29 mouse cellular contexts compared by ENCODE assay signal in genomic region chr16:53245365-53245764, GRCm38 (mm10).
DNase-seq lines count a peak whose midpoint lies in the region; ATAC-seq and TF ChIP-seq lines count a peak whose summit lies in the region.
"Had no signal": no experiment of that assay in that cellular context is flagged by ENCODE, and none has a peak within 500 bp of the region (broad histone marks: within the 10 kb centered on the region; RNA-seq: fewer than 3 reads in every experiment).

No protein-coding gene starts in this region.

- H3K4me2 ChIP-seq in liver, postnatal 0 days (ENCODE audit: low read depth, low read length) = no peak overlapping the region
- H3K4me2 ChIP-seq: embryonic facial prominence, embryonic 13.5 days; forebrain, embryonic 15.5 days; heart, embryonic 11.5 days; limb, embryonic 13.5 days; liver, embryonic 12.5 days; midbrain, embryonic 13.5 days; neural tube, embryonic 15.5 days had no signal

- TF ChIP-seq EP300 in heart, adult 2 months (IDR thresholded peaks at IDR 0.05; ENCODE audit: insufficient read depth, low read depth, low read length) = no peak
- TF ChIP-seq EP300 in liver, postnatal 0 days (IDR thresholded peaks at IDR 0.05; ENCODE audit: low read depth) = no peak
- no peak for TF ChIP-seq EP300 in MEL (IDR thresholded peaks at IDR 0.05; ENCODE audit: low read depth in 1 of 2, low read length in 2 of 2)

- H3K4me1 ChIP-seq in heart, adult 2 months (ENCODE audit: control insufficient read depth, insufficient read depth, low read length) = no peaks in the 10 kb centered on the region
- no peaks in the 10 kb centered on the region for H3K4me1 ChIP-seq in liver, adult 2 months (ENCODE audit: control insufficient read depth, insufficient read depth, low read length)
- no peaks in the 10 kb centered on the region for H3K4me1 ChIP-seq in liver, postnatal 0 days (ENCODE audit: insufficient read depth)
- H3K4me1 ChIP-seq in MEL (ENCODE audit: control insufficient read depth in 1 of 2, insufficient read depth in 2 of 2, low read length in 2 of 2) = no peaks in the 10 kb centered on the region
- H3K4me1 ChIP-seq: embryonic facial prominence, embryonic 13.5 days; forebrain, embryonic 10.5 days; forebrain, embryonic 15.5 days; limb, embryonic 13.5 days; liver, embryonic 12.5 days; midbrain, embryonic 13.5 days; neural tube, embryonic 15.5 days had no signal

- no peak overlapping the region for H3K9ac ChIP-seq in heart, adult 2 months (ENCODE audit: low read depth, low read length)
- H3K9ac ChIP-seq in liver, adult 2 months (ENCODE audit: low read depth, low read length) = no peak overlapping the region
- no peak overlapping the region for H3K9ac ChIP-seq in liver, postnatal 0 days (replicated peaks)
- H3K9ac ChIP-seq in MEL (ENCODE audit: control insufficient read depth, low read depth, low read length, poor library complexity, severe bottlenecking) = no peak overlapping the region
- H3K9ac ChIP-seq: embryonic facial prominence, embryonic 13.5 days; forebrain, embryonic 15.5 days; limb, embryonic 13.5 days; liver, embryonic 12.5 days; midbrain, embryonic 13.5 days; neural tube, embryonic 15.5 days had no signal

- DNase-seq in heart, adult 2 months = no peak
- DNase-seq in heart, adult 9 months (ENCODE audit: low spot score in 2 of 2) = no peak
- peak; percentile 1 for DNase-seq in liver, adult 2 months (ENCODE audit: extremely low read depth, low read depth, low spot score)
- no peak for DNase-seq in liver, postnatal 0 days
- DNase-seq in 3T3-L1 (ENCODE audit: low read depth, low spot score) (peak; percentile 3), MEL (ENCODE audit: low read depth, low spot score) (no peak)
- DNase-seq in adrenal gland, adult 2 months = no peak
- DNase-seq in left cerebral cortex, postnatal 10 days (ENCODE audit: extremely low spot score in 1 of 2, low spot score in 2 of 2) = no peak
- DNase-seq: adrenal gland, postnatal 14 days; B cell, adult 2 months; cerebellum, adult 18-20 months; gastrocnemius, postnatal 14 days; kidney, adult 18-20 months; lung, adult 18-20 months; right cerebral cortex, postnatal 25 days; thymus, adult 2 months; thymus, postnatal 36 days had no signal

- H3K27ac ChIP-seq in heart, adult 2 months = no peak overlapping the region
- H3K27ac ChIP-seq in liver, adult 2 months (replicated peaks; ENCODE audit: insufficient read depth, low read depth, low read length) = no peak overlapping the region
- H3K27ac ChIP-seq in liver, postnatal 0 days (ENCODE audit: low read depth) = no peak overlapping the region
- H3K27ac ChIP-seq in MEL (ENCODE audit: control insufficient read depth, low read depth, low read length) = no peak overlapping the region
- H3K27ac ChIP-seq: embryonic facial prominence, embryonic 13.5 days; forebrain, embryonic 10.5 days; forebrain, embryonic 15.5 days; left cerebral cortex, adult 2 months; limb, embryonic 13.5 days; liver, embryonic 12.5 days; macrophage; midbrain, embryonic 13.5 days; neural tube, embryonic 15.5 days had no signal

- no peak for TF ChIP-seq POLR2A in heart, adult 2 months (IDR thresholded peaks at IDR 0.05; ENCODE audit: insufficient read depth, low read depth, low read length)
- no peak for TF ChIP-seq POLR2A in liver, adult 2 months (IDR thresholded peaks at IDR 0.05; ENCODE audit: extremely low read depth, insufficient read depth, low read length)
- no peak for TF ChIP-seq POLR2A in MEL (IDR thresholded peaks at IDR 0.05; ENCODE audit: control insufficient read depth in 1 of 2, insufficient read depth in 1 of 2, low read depth in 1 of 2, low read length in 2 of 2, poor library complexity in 1 of 2)

- H3K36me3 ChIP-seq in heart, adult 2 months (ENCODE audit: control insufficient read depth, insufficient read depth, low read length) = no peaks in the 10 kb centered on the region
- H3K36me3 ChIP-seq in liver, adult 2 months (ENCODE audit: control insufficient read depth, insufficient read depth, low read length) = no peaks in the 10 kb centered on the region
- no peaks in the 10 kb centered on the region for H3K36me3 ChIP-seq in liver, postnatal 0 days (replicated peaks; ENCODE audit: insufficient read depth, low read length)
- no peaks in the 10 kb centered on the region for H3K36me3 ChIP-seq in MEL (ENCODE audit: control insufficient read depth in 1 of 2, insufficient read depth in 2 of 2, low read length in 2 of 2)
- H3K36me3 ChIP-seq: embryonic facial prominence, embryonic 13.5 days; forebrain, embryonic 10.5 days; forebrain, embryonic 15.5 days; limb, embryonic 13.5 days; liver, embryonic 12.5 days; midbrain, embryonic 13.5 days; neural tube, embryonic 15.5 days had no signal

- TF ChIP-seq RAD21 in MEL (IDR thresholded peaks at IDR 0.05; ENCODE audit: low read depth, low read length) = peak; percentile 30

- H3K9me3 ChIP-seq in liver, postnatal 0 days (ENCODE audit: low read length) = no peaks in the 10 kb centered on the region
- H3K9me3 ChIP-seq in MEL (replicated peaks; ENCODE audit: insufficient read depth, low read length) = no peaks in the 10 kb centered on the region
- H3K9me3 ChIP-seq: embryonic facial prominence, embryonic 13.5 days; forebrain, embryonic 10.5 days; forebrain, embryonic 15.5 days; limb, embryonic 13.5 days; liver, embryonic 12.5 days; midbrain, embryonic 13.5 days; neural tube, embryonic 15.5 days had no signal

- TF ChIP-seq CTCF in heart, adult 2 months (IDR thresholded peaks at IDR 0.05) = peak; percentile 23; the same call in 1 of the 2 replicates
- TF ChIP-seq CTCF in liver, adult 2 months (IDR thresholded peaks at IDR 0.05; ENCODE audit: low read depth, low read length) = no peak
- no peak for TF ChIP-seq CTCF in liver, postnatal 0 days (IDR thresholded peaks at IDR 0.05; ENCODE audit: low read depth)
- peak in 1 of 3 experiments; percentile 25; a peak in 2 of 6 replicates for TF ChIP-seq CTCF in MEL (IDR thresholded peaks at IDR 0.05 in 2 of 3, conservative IDR thresholded peaks at IDR 0.05 in 1 of 3; ENCODE audit: control insufficient read depth in 1 of 3, insufficient read depth in 1 of 3, low read depth in 2 of 3, low read length in 3 of 3, poor library complexity in 1 of 3, severe bottlenecking in 1 of 3)

- intact Hi-C loops in heart, adult 2 months (cut with DNase I) = no loop called here
- intact Hi-C loops in left cerebral cortex, postnatal 10 days (cut with DNase I) = no loop called here

- 63% methylated on average over 1 of the region's 1 CpGs for WGBS in heart, adult 2 months
- 79% methylated on average over 1 of the region's 1 CpGs for WGBS in liver, adult 2 months
- WGBS in liver, postnatal 0 days (ENCODE audit: insufficient replicate concordance) = 72% methylated on average over 1 of the region's 1 CpGs

- H3K79me2 ChIP-seq in heart, adult 2 months (replicated peaks; ENCODE audit: control insufficient read depth, insufficient read depth, low read length) = no peaks in the 10 kb centered on the region
- H3K79me2 ChIP-seq in liver, adult 2 months (ENCODE audit: control insufficient read depth, insufficient read depth, low read length) = no peaks in the 10 kb centered on the region
- H3K79me2 ChIP-seq in MEL (ENCODE audit: control insufficient read depth, insufficient read depth, low read length, poor library complexity) = no peaks in the 10 kb centered on the region

- ATAC-seq in liver, postnatal 0 days = no peak
- ATAC-seq: forebrain, embryonic 15.5 days; hindbrain, embryonic 16.5 days; liver, embryonic 12.5 days; midbrain, embryonic 13.5 days; Patski had no signal

- H3K27me3 ChIP-seq in heart, adult 2 months (ENCODE audit: control insufficient read depth, insufficient read depth, low read length) = no peaks in the 10 kb centered on the region
- H3K27me3 ChIP-seq in liver, adult 2 months (ENCODE audit: control insufficient read depth, insufficient read depth, low read length) = no peaks in the 10 kb centered on the region
- no peaks in the 10 kb centered on the region for H3K27me3 ChIP-seq in liver, postnatal 0 days (ENCODE audit: insufficient read depth, low read length)
- no peaks in the 10 kb centered on the region for H3K27me3 ChIP-seq in MEL (ENCODE audit: control insufficient read depth in 1 of 2, insufficient read depth in 2 of 2, low read length in 2 of 2)
- H3K27me3 ChIP-seq: embryonic facial prominence, embryonic 13.5 days; forebrain, embryonic 15.5 days; limb, embryonic 13.5 days; liver, embryonic 12.5 days; midbrain, embryonic 13.5 days; neural tube, embryonic 15.5 days had no signal

- no peak overlapping the region for H3K4me3 ChIP-seq in heart, adult 2 months
- H3K4me3 ChIP-seq in liver, adult 2 months (ENCODE audit: insufficient read depth, low read depth, low read length) = no peak overlapping the region
- H3K4me3 ChIP-seq in liver, postnatal 0 days (ENCODE audit: low read depth, low read length) = no peak overlapping the region
- no peak overlapping the region for H3K4me3 ChIP-seq in MEL (ENCODE audit: control insufficient read depth in 1 of 2, insufficient read depth in 1 of 2, low read depth in 2 of 2, low read length in 2 of 2)
- H3K4me3 ChIP-seq: embryonic facial prominence, embryonic 13.5 days; forebrain, embryonic 10.5 days; forebrain, embryonic 15.5 days; left cerebral cortex, adult 2 months; limb, embryonic 13.5 days; liver, embryonic 12.5 days; midbrain, embryonic 13.5 days; neural tube, embryonic 15.5 days had no signal

TF ChIP-seq in MEL, 35 proteins besides CTCF, POLR2A, EP300 and RAD21:
- no peak for TF ChIP-seq MXI1 (IDR thresholded peaks at IDR 0.05; ENCODE audit: low read depth, low read length)
- TF ChIP-seq USF2 (IDR thresholded peaks at IDR 0.05; ENCODE audit: borderline replicate concordance in 1 of 2, insufficient read depth in 1 of 2, low read depth in 1 of 2, low read length in 2 of 2) = no peak
- TF ChIP-seq JUND (IDR thresholded peaks at IDR 0.05; ENCODE audit: low read depth, low read length) = no peak
- no peak for TF ChIP-seq MAFK (IDR thresholded peaks at IDR 0.05; ENCODE audit: borderline replicate concordance, low read depth, low read length)
- TF ChIP-seq RCOR1 (IDR thresholded peaks at IDR 0.05; ENCODE audit: low read depth, low read length) = no peak
- peak; percentile 45 for TF ChIP-seq SMC3 (IDR thresholded peaks at IDR 0.05; ENCODE audit: low read depth, low read length)
- TF ChIP-seq ZC3H11A (IDR thresholded peaks at IDR 0.05; ENCODE audit: low read depth, low read length) = peak; percentile 33
- TF ChIP-seq KAT2A (conservative IDR thresholded peaks at IDR 0.05; ENCODE audit: low read depth, low read length) = no peak
- TF ChIP-seq ZMIZ1 (IDR thresholded peaks at IDR 0.05; ENCODE audit: low read depth, low read length) = no peak
- TF ChIP-seq MYB (IDR thresholded peaks at IDR 0.05; ENCODE audit: low read depth, low read length) = no peak
- no peak for TF ChIP-seq BHLHE40 (IDR thresholded peaks at IDR 0.05; ENCODE audit: borderline replicate concordance, low read depth, low read length)
- no peak for TF ChIP-seq MYC (IDR thresholded peaks at IDR 0.05; ENCODE audit: low read depth, low read length)

Comparison
In these comparisons a context has a peak if more than half of its experiments do, and no peak if none do; other contexts are left out.
1. DNase-seq: peak in liver, adult 2 months (single experiment) and 3T3-L1 (single experiment); none in heart, adult 2 months (0 of 2), heart, adult 9 months (0 of 2), liver, postnatal 0 days (single experiment), MEL (single experiment), adrenal gland, adult 2 months (single experiment) and left cerebral cortex, postnatal 10 days (0 of 2).